Mouse (Mus musculus): ENCODE results near the gene Pnpo.

Pnpo gene

DNA sequence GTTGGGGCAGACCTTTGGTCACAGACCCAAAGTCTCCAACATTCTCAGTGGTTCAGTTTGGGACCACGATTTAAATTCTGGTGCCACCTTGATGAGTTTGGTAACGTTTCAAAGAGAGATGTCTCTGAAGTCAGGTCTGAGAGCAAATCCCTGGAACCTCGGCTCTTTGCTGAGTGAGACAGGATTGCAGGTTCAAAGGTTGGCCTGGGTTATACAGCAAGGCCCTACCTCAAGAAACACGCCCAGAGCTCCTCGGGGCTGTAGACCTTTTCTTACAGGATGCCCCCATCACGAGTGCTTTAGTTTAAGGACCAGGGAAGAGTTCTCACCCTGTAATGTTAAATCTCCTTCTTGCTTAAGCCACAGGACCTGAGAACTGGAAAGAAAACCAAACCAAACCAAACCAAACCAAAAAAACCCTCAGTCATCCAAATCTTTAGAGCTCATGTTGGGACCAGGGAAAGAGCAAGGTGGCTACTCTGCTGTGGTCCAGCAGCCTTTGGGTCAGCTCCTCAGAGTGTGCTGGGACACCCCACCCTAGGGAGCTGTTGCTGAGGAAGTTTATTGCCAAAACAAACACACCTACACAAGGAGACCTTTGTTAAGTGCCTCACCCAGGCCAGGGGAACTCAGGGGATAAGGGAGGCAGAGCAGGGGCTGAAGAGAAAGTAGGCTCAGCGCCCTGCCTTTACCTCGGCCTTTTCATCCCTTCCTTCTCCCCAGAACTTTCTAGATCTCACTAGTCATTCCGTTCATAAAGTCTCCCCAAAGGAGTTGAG is 7.7 kb downstream of the Pnpo start:
- no peak for DNase-seq

DNA sequence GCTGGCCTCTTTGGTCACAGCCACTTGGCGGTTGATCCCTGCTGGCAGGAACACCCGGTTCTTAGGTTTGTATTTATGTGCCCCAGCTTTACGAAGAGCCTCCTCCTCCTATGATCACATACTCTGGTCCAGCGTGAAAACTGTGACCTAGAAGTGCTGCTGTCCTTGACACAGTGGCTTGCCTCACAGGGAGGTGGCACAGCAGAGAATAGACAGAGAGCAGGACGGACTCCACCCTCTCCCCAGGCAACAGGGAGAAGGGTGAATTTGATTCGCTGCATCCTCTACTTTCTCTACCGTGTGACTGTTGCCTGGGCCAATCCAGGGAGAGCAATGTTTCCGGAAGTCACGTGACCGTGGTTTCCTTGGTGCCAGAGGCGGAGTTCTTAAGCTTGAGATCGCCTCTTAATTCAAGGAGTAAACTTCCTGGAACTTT is 8.8 kb downstream of the Pnpo start:
- DNase-seq = peak; percentile 90 to 96

DNA sequence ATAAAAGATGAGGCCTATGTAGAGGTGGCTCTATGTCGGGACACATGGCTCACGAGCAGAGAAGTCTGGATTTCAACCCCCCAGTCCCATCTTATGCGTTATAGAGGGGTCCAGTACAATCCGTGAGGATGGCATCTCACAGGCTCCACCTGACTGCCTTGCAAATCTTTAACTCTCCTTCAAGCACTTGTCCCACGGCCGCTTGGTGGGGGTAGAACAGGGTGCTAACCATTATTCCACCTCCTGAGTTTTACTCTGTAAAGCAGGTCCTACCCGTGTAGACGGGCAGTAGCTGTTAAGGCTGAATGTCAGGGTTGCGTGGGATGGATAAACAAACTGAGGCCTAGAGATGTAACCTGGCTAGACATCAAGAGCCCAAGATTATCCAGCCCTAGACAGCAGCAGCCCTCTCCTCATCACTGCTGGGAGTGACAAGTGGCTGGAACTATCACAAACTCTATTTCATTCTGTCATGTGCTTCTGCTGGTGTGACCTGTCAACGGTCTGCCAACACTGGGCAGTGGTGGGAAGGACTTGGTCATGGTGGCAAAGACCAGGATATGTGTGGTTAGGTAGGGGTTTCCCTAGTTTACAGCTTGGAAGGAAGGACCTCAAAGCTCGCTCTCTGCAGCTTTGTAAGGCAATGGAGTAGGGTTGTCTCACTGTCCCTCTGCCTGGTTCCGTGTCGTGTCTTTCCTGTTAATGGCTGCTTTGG is 10.1 kb downstream of the Pnpo start:
- DNase-seq = peak; percentile 62 to 69

DNA sequence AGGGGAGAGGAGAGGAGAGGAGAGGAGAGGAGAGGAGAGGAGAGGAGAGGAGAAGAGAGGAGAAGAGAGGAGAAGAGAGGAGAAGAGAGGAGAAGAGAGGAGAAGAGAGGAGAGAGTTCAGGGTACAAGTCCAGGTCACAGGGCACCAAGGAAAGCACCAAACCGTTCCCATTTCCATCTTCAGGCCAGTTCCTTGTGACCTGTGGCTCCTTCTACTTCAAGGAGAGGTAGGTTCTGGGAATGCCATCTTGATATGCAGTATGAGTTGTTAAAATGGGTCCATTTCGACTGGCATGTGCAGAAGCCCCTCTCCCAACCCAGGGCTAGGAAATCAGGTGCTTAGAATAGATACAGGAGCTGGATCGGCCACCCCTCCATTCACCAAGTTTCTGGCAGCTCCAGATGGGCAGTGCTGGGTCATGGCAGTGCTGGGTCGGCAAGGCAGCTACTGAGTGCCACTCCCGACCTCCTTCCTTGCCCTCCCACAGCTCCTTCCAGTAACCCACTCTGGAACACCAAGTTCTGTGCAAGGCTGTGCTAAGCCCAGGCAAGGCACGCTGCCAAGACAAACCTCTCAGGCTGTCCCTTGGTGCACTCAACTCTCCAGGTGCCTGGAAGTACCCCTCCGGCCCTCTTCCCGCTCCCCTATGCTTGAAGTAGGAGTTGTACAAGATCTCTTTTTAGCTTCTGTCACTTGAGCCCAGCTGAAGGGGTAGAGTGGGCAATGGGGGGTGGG is 12.3 kb downstream of the Pnpo start:
- peak; percentile 90 to 93 for DNase-seq

DNA sequence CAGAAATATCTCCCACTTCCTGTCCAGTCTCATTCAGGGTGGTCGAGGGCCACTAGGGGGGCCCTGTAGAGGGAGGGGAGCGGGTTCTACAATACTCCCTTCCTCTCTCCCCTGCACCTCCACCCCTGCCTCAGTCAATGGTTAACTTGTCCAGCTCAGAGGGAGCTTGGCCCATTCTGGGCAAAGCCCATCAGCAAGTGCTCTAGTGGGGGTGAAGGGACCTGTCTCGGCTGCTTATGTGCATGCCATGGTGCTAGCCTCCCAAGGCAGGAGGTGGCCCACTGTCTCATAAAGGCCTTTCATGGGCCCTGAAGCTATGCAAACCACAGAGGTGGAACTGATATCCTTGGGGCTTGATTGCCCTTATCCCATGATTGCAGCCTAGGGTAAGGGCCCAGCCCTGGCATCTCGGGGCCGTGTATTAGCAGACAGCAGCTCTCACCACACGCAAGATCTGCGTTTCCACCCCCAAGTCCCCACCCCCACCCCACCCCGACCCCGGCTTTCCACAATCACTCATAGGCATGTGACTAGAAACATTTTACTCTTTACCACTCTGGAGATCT is 13.9 kb downstream of the Pnpo start:
- DNase-seq = peak; percentile 80 to 86

DNA sequence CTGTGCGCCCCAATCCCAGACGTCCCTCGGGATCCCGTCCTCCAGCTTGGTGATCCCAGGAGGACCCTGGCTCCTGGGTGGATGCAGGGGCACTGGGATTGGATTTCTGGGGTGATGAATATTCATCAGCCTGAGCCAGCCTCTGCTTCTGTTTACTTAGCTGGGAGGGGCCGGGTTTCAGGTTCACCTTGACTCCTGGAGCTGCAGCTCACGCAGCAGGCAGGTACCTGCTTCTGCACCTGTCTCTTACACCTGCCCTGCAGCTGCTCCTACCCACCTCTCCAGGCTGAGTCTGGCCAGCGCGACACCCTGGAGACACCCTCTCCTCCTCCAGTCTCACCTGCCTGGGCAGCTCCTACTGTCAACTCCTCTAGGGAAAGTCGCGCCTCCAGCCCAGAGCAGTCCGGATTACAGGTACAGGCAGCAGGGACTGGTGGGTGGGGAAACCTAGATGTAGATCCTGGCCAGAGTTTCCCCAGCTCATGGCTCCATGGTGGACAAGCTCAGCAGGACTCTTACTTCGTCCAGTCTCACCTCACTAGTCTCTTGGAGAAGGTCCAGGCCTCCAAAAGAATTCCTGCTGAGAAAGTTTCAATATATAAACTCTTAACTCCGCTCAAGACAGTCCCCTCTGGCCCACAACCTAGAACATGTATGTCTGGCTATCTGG is 14.6 kb downstream of the Pnpo start:
- DNase-seq = peak; percentile 83 to 91

DNA sequence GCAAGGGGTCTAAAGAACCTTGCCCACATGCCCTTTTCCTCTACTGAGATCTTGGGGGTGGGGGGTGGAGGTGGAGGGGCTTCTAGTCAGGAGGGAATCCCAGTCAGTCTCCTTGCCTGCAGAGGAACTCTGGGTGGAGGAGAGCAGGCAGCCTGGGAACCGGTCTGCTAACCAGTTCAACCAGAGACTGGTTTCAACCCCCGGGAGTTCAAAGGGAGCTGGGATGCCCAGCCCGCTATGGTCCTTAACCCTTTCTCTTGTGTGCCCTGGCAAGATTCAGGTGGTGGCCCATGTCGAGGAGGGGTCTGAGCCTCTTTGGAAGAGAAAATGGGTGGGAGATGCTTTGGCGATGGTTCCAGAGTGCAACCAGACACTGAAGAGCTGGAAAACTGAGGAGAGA is 15.1 kb downstream of the Pnpo start:
- peak; percentile 65 to 74 for DNase-seq

DNA sequence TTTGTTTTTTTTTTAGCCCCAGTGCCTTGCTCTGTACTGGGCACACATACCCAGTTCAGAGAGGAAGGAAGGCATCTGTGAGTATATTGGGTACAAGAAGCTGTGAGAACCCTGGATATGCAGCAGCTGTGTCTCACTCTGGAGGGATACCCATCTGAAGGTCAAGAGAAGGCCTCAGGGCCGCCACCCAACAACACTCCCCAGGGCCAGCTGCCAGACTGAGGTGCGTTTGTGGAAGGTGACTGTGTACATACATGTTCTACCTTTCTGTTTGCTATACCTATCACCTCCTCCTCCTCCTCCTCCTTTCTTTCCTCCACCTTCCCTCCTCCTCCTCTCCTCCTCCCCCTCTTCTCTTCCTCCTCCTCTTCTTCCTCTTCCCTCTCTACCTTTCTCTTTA is 15.7 kb downstream of the Pnpo start, which contains the start of gene Prr15l:
Gene Prr15l, plus strand, starts transcription at position 17 of the 400 bp plus-strand sequence.
- DNase-seq = no peak

DNA sequence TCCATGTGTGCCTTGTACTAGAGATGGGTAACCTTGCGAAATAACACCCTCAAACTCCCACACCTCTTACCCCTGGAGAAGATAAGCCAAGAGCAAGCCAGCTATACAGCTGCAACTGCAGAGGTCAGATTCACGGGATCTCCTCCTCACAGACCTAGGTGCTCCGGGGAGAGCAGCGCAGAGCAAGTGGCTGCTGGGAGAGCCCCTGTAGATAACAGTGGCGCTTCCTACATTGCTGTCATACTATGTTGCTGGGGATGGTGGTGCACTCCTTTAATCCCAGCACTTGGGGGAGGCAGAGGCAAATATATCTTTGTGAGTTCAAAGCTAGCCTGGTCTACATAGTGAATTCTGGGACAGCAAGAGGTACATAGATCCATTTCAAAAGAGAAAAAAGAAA is 17.2 kb downstream of the Pnpo start:
- no peak for DNase-seq

DNA sequence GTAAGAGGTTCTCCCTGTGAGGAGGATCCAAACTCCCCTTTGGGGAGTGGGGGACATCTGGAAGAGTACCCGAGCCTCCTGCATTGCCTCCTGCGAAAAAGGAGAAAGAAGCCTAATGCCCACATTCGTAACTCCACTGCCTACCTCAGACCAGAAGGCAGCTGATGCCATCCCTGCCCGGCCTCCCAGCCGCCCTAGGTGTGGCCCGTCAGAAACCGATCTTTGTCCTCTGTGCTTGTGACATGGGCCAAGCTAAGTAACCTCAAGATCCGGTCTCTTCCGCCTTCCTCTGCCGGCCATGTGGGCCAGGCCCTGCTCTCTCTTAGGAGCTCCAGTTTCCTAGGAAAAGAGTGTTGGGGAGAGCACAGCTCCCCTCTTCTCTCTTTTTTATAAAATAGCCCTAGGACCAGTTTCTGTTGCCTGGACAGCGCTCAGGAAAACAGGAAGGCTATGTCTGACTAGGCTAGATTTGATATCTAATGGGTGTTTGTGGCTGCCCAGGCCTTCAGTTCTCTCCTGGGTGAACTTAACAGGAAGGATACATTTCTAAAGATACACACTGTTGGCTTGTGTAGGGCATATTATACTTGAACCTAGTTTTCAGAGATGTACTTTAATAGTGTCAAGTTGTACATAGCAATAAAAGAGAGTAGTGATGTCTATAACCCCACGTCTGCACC is 18.2 kb downstream of the Pnpo start:
- peak; percentile 69 to 73 for DNase-seq

DNA sequence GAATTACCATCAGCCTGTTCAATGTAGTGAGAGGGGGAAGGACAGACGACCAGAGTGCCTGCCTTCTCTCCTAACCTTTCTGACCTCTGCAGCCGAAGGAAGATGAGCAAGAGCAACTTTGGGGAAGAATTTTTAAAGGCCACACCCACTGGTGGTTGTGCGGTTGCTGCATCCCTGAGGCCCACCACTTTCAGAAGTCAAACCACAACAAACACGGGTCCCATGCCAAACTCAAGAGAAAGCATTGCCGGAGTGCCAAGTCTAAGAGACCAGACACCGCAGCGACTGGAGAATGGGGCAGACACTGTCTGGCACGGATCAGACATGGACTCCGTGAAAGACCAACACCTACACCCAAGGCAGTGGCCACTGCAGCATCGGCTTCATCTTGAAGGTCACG is 18.9 kb downstream of the Pnpo start:
- no peak for DNase-seq

DNA sequence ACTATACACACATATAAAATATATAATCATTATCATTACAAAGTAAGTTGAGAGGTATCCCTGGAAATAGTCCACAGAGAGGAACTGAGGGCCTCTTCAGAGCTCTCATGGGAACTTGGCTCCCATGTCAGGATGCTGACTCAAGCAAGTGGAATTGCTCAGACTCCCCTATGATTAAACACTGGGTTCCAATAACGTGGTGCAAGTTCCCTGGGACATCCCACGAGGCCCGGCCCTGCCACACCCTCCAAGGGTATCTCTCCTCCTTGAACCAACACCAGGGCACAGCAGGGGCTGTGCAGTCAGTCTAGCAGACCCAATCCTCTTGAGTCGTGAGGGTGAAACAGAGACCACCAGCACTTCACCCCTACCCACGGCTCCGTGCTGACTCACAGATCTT is 24.8 kb downstream of the Pnpo start:
- DNase-seq = no peak

DNA sequence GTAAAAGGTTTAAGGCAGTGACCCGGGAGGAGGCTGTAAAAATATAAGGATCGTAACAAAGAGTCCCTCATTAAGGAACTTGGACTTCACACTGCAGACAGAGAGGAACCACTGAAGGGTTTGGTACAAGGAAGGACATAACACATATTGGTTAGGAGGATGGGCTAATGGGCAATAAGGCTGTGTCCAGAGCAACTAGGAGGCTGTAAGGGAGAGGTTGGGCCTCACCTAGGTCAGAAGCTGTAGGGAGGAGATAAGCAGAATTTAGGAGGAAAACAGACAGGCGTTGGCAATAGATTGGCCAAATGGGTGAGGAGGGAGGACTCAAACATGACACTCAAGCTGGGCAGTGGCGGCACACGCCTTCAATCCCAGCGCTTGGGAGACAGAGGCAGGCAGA is 26.4 kb downstream of the Pnpo start:
- no peak for DNase-seq

DNA sequence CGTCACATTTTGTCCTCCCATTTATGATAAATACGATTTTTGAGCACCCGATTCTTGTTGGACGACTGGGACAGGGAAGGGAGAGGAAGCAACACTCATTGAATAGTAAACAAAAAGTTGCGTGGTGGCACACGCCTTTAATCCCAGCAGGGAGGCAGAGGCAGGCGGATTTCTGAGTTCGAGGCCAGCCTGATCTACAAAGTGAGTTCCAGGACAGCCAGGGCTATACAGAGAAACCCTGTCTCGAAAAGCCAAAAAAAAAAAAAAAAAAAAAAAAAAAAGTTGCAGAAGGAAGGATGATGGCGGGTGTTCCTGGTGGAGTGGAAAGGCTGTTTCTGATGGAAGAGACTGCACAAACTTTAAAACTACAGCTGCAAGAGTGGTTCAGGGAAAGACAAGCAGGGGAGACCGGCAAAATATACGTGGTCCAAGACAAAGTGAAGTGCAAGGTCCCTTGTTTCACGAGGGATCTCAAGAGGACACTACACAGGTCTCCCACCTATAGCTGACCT is 26.8 kb downstream of the Pnpo start:
- no peak for DNase-seq

DNA sequence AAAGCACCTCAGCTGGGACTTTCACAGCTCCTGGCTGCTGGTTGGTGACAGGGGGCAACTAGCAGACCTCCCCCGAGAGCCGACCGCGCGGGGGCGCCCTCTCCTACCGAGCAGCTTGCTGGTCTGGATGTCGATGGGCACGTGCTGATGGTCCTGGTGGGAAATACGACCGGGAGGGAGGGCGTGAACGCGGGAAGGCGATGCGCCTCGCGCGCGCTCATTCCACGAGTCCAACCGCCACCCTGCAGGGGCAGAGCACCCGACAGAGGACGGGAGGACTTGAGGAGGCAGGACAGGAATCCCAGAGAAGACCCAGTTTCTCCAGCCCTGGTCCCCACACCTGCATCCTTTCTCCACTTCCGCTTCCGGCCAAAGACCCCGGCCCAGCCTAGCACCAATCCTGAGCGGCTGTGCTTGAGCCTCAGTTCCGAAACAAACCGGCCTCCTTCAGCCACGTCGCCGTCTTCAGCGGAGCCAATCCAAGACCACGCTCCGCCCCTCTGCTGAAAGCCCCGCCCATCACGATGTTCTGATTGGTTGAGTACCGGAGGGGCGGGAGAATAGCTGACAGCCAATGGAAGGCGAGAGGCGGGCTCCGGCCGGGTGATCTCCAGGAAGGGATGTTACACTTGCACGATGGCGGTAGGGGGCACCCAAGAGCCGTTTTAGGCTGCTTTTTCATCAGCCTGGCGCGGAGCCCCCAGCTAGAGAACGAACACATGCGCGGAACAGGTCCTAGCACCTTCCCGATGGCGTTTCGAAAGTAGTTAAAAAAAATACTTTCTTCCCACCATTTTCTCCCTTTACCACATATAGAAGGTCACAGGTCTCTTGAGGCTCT is 27.5 kb downstream of the Pnpo start, which contains the start of gene Cdk5rap3:
Gene Cdk5rap3, minus strand, starts transcription at position 453 of the 841 bp plus-strand sequence.
- peak; percentile 99 for DNase-seq

DNA sequence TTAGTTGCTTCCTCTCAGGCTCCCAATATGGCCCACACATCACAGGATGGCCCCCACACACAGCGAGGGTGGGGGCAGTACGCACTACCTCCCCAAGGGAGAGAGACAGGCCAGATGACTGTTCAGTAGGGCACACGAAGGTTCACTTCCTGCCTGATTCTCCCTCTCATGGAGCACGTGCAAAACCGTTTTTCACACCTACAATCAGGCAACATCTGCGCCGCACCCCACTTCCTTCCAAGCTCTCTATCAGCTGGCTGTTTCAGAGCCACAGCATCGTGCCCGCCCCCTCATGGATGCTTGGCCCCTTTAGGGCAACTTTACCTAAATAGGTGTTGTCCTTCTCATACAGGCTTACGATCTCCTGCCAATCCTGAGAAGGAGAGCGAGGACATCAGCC is 31.1 kb downstream of the Pnpo start:
- DNase-seq = no peak

DNA sequence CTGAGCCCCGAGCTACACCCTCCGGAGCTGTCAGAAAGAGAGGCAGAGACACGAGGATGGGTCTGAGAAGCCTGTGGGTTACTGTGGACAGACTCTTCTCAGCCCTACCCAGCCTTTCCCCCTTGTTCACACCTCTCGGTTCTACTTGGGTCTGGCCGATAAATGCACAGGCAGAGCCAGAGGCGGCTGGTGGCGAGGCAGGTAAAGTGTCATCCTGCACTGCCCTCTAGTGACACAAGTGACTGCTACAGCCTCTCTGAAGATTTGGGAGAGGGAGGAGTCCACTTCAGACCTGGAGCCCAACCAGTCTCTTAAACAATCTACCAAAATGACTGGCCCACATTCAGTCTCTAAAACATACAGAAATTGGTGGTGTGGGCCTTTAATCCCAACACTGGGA is 33.8 kb downstream of the Pnpo start:
- peak; percentile 80 to 88 for DNase-seq

DNA sequence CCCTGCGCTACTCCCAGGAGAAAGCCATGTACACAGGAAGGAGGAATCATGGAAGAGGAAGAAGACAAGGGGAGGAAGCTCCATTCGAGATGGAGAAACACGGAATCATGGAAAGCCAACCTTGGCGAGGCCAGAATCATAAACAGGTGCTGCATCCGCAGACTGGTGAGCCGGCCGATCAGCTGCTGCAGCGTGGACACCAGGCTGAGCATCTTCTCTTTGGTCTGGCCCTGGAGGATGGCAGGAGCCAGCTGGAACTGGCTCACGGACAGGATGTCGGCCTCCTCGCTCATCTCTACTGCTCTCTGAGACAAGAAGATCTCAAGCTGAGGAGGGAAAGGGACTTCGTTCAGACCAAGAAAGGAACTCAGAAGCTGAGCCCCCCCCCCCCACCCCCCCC is 35.2 kb downstream of the Pnpo start:
- DNase-seq = no peak

DNA sequence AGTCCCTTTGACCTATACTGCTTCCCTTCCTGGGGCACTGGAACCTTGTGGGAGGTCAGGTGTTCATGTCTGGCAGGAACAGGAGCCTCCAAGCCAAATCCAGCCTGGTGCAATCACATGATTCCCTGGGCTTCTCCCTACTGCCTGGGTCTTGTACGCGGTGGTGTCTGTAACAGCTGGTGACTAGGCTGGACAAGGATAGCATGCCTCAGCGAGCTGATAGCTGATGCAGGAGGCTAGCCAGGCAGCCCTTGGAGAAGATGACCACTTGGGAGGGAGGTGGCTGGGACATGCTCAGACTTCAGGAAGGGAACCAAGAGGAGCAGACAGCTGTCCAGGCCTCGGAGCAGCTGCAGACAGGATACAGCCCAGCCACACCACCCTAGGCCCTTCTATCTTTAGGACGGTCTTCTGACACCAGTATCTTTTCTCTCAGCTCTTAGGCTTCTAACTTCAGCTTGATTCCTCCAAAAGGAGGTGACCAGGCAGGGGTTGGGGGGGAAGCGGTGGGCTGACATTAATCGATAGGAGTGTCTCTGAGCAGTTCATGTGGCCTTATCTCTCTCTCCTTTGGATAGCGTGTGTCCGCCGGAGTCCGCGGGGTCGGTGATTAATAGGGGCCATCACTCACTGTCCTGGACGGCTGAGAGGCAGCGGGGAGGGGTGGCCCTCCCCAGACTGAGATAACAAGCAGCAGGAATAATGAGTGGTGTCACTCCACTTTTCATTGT is 37.2 kb downstream of the Pnpo start:
- peak; percentile 47 to 64 for DNase-seq

All from kidney, postnatal 36 days (tissue).